Mouse (Mus musculus): ENCODE measurements at regions not wholly inside any gene's neighbourhood (a gene's known extent, or its start where the extent isn't known, plus 50 kb on each side); places are given as distances from the start of the nearest gene placed in this dataset.
A peak's percentile ranks its signal among the peaks of the same experiment; 100 is the strongest.

- no peak for DNase-seq
Measured at GRCm38 (mm10) chr8:87199461-87200131, 272.8 kb downstream of the Cbln1 start.

DNA sequence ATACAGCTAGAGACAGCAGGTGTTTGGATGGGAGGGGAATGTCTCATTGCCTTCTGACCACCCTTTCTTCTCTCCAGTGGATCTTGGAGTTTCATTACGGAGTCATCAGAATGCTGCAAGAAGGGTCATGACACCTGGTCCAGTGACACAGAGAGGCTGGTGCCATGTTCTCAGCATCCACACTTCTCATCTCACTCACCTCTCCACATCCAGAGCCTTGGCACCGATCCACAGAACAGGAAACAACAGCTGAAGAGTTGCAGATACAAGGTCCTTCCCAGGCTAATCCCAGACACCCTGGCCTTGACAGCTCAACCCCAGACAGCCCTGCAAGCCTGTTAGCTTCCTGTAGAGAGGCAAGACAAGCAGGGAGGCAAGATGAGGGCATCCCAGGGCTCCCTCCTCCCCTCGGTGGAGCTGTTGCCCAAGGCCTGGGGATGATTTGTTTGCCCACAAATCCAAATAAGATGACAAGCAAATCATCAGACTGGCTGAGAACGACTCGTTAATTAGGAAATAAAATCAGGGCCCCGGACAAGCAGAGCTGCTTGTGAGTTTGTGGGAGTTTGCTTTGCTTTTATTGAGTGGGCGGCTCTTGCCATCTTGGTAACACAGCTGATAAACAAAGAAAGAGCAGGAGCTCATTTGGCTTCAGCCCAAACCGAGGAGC, 274.4 kb downstream of the Cbln1 start:
- no peak for DNase-seq

GRCm38 (mm10) chr8:87197000-87197399, 275.4 kb downstream of the Cbln1 start:
- no peak for DNase-seq

GRCm38 (mm10) chr8:87196050-87196449, 276.4 kb downstream of the Cbln1 start:
- DNase-seq, result no peak

GRCm38 (mm10) chr8:87189791-87190385, 282.5 kb downstream of the Cbln1 start:
- DNase-seq, result no peak

GRCm38 (mm10) chr8:87182888-87183287, 289.5 kb downstream of the Cbln1 start:
- no peak for DNase-seq

DNA sequence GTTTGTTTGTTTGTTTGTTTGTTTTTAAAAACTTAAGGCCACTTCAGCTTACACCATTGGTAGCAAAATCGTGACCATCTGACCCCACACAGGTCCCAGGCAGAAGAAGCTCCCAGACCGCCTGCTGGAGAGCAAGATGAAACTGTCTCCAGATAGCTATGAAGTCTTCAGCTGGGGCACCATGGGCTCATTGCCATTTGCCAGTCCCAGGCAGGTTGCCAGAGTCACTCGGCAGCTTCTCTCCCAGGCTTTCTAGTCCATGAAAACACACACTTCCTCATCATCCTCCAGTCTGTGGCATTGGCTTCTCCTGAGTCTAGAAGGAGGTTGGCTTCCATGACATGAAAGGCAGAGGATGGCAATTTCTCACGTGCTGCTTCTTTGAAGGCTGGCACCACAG, 293.5 kb upstream of the N4bp1 start:
- no peak for DNase-seq

DNA sequence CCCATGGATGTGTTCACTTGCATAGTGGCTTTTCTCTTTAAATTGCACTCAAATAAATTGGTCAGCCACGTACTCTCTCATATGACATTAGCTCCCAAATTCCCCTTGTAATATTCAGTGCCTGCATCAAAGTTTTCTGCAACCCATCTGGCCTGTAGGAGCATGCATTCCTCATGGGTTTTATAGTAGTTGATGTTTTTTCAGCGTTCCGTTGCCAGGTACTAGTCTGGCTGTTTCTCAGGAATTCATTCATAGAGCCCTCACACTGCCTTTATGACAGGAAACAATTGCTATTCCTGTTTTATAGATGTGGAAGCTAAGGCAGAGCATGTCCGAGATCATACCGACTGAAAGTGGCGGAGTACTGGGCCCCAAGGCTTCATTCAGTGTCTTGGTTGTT, 292.6 kb upstream of the N4bp1 start:
- DNase-seq, result no peak

DNA sequence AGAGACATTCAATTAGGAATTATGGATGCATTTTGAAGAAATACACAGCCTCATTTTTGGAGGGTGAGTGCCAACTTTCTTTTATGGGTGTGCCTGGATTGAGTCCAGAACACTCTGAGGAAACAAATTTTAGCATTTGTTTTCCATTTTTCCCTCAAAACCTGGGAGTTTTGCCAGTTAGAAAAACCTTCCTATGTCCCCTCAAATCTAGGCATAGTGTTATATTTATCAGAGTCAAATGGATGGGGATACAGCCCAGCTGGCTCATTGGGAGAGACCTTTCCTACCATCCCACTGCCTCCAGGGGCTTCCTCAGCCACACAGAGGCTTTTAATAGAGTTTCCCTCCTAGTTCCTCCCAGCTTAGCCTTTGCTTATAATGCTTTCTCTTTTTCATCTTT, 290.0 kb upstream of the N4bp1 start:
- DNase-seq, result no peak

GRCm38 (mm10) chr8:87173720-87174119, 288.7 kb upstream of the N4bp1 start:
- DNase-seq, result no peak

GRCm38 (mm10) chr8:87166771-87167170, 281.7 kb upstream of the N4bp1 start:
- no peak for DNase-seq

GRCm38 (mm10) chr8:87160416-87160815, 275.4 kb upstream of the N4bp1 start:
- no peak for DNase-seq

DNA sequence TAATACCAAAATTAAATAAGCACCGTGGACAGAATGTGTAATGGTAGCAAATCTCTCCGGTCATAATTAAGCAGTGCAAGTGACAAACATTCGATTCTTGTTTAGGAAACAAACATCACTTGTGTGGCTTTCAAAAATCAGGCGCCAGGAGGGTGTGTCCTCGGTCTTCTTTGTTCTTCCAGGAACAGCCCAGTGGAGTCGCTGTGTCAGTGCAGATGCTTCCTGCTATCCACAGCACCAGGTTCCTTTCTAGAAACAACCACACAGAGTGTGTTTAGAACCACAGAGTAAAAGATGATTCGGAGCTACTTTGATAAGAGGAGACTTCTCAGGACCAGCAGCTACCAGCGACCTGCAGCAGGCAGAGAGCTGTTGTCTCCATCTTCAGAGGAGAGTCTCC, 273.3 kb upstream of the N4bp1 start:
- DNase-seq, result no peak

DNA sequence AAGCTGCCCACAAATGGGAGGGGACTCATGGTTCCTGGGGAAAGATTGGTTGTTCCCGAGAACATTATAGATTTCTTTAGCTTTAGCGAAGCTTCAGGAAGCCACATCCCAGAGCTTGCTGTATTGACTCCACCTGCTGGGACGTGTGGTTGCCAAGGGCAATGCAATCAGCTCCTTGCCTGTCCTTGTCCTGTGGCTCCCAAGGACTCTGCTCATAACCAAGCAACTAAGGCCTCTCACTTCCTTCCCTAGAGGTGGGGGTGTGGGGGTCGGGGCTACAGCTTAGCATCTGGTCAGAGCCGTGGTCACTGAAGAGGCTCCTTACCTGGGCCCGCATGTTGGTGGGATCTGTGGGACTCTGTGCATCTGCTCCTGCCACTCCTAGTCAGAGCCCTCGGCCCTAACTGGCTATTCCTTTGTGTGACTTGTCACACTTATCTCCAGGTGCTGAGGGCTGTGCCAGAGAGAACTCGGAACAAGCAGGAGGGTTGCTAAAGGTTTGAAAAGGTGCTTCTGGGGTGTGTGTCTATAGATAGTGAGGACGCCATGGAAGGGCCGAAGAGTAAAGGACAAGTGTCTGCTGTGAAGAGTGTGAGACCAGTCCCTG, 270.9 kb upstream of the N4bp1 start:
- DNase-seq, result no peak

DNA sequence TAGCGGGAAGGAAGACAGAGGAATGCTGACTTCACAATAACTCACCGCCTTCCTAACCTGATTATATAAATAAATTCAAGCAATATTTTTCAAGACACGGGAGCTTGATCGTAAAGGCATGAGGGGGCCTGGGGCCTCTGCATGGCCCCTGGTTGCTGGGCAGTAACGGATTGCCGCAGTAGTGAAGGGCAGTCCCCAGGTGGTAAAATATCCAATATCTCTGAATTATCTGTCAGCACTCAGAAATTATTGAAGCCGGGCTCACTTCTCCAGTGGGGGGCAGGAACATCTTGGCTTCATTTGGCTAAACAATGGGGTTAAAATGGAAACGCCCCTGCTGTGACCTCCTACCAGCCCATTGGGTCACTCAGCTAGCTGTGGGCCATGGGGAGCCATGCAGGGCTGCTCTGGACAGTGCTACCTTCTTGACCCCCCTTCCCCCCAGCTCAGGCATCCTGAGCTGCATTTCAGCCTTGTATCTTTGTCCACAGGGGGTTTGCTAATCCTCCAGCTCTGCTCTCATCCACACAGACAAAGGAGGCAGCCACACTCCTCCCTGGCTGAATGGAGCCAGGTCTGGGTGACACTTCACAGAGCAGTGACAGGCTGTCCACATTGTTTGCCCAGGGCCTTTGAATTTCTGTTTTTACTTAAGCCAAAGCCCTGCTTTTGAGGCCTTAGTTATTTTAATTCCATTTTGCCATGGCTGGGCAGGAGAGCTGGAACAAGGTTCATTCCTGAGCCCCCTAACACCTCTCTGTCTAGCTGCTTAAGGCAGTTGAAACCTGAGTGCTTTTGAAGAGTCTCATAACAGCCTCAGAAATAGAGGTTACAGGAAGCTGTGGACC, 267.2 kb upstream of the N4bp1 start:
- no peak for DNase-seq

- no peak for DNase-seq
Measured at GRCm38 (mm10) chr8:87148853-87149252, 263.8 kb upstream of the N4bp1 start.

DNA sequence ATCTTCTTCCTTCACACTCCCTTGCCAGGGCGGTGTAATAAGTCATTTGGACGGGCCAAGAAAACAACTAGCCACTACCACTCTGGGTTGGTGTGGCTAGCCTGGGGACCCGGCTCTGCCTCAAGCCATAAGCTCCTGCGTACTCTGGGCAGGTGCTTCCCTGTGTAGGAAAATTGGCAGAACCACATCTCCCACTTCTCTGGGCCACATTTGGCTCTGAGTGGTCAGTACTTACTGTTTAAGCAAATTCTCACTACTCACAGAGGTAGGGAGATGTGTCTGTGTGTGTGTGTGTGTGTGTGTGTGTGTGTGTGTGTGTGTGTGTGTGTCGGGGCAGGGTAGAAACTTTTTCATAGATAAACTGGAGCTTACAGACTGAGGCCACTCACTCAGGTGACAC, 262.6 kb upstream of the N4bp1 start:
- DNase-seq, result no peak

DNA sequence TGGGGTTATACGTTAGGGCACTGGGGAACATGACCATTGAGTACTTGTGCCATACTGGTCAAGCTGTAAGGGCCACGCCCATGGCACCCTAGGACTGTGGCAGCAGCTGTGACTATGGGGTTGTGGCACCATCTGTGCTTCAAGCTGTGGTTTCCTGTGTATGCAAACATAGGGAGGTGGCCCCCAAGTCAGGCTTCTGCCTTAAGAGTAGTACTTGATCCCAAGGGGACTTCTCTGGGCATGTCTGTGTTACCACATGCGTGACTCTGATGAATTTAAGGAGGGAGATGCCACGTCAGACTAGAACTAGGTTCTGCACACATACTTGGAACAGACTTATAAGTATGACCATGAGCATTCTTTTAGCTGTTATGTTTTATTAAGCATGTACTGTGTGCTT, 252.4 kb upstream of the N4bp1 start:
- DNase-seq, result no peak

DNA sequence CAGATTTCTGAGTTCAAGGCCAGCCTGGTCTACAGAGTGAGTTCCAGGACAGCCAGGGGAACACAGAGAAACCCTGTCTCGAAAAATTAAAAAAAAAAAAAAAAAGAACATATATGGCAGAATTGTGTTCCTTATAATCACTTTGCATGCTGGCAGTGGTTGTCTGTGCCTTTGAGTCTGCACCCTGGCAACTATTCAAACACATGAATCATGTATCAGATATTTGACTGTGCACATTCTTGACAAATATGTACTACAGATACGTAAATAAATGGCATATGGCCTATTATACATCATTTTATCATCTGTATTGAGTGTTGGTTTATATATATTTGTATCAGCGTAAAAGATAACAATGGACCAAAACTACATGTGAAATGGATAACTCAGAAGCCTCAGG, 246.7 kb upstream of the N4bp1 start:
- DNase-seq, result no peak

GRCm38 (mm10) chr8:87130691-87131090, 245.6 kb upstream of the N4bp1 start:
- DNase-seq, result peak; percentile 67

- DNase-seq, result no peak
Measured at GRCm38 (mm10) chr8:87128593-87128992, 243.5 kb upstream of the N4bp1 start.

GRCm38 (mm10) chr8:87116190-87116765, 231.2 kb upstream of the N4bp1 start:
- no peak for DNase-seq

DNA sequence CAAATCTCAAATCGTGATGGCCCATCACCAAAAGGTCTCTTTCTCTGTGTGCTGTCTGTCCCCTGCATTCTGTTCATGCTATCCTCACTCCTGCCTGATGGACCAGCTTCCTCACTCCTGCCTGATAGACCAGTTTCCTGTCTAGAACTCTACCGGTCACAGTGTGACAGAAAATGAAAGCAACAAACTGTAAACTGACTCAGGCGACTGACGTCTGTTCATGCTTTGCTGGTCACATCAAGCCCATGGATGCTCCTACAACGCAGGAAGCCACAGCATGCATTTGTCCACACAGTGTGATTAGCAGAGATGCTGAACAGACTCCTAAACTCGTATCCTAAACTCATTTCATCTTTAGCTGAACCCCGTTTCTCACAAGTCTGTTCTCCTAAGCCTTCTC, 227.3 kb upstream of the N4bp1 start:
- no peak for DNase-seq

Measured in kidney, adult 9 months (tissue).